Mouse (Mus musculus) lung, postnatal 0 days (tissue): ENCODE measurements around the gene Slc4a7. TPM values are rescaled to one million over a fixed set of nuclear protein-coding genes. Genes with fewer than 3 reads are reported as not detected.

ENCODE experiments used
- ATAC-seq: fragments of 200-750 bp; cut with Nextera tagmentation; 2 replicates; pipeline ENCODE4 v1.8.0; 2017; ENCODE audit warnings: moderate library complexity
- DNase-seq: peaks from one replicate; pipeline ENCODE4 v3.0.0-alpha.2; 2016; ENCODE audit warnings: low spot score
- H3K27ac ChIP-seq: fragments of 300-500 bp; sonication (generic); 2 replicates; pipeline ENCODE4 v1.5.1; 2014; ENCODE audit warnings: antibody characterized with exemption, mild to moderate bottlenecking, low read length, mixed read lengths
- H3K27me3 ChIP-seq: fragments of 300-500 bp; sonication (generic); replicated peaks from 2 replicates; pipeline ENCODE4 v1.6.1; 2014; ENCODE audit warnings: low read length, mixed read lengths; ENCODE audit not compliant: insufficient read depth
- H3K36me3 ChIP-seq: fragments of 300-500 bp; sonication (generic); 2 replicates; pipeline ENCODE4 v1.6.1; 2014; ENCODE audit warnings: low read length, mixed read lengths; ENCODE audit not compliant: insufficient read depth
- H3K4me1 ChIP-seq: fragments of 300-500 bp; sonication (generic); 2 replicates; pipeline ENCODE4 v1.6.1; 2014; ENCODE audit warnings: antibody characterized with exemption, low read depth, low read length, mixed read lengths; ENCODE audit not compliant: insufficient read depth
- H3K4me2 ChIP-seq: fragments of 300-500 bp; sonication (generic); replicated peaks from 2 replicates; pipeline ENCODE4 v1.6.1; 2014; ENCODE audit warnings: low read depth, mild to moderate bottlenecking, low read length, moderate library complexity, mixed read lengths
- H3K4me3 ChIP-seq: fragments of 300-500 bp; sonication (generic); 2 replicates; pipeline ENCODE4 v1.5.1; 2014; ENCODE audit warnings: low read depth, low read length
- H3K9ac ChIP-seq: fragments of 300-500 bp; sonication (generic); replicated peaks from 2 replicates; pipeline ENCODE4 v1.6.1; 2014; ENCODE audit warnings: low read depth, mild to moderate bottlenecking
- H3K9me3 ChIP-seq: fragments of 300-500 bp; sonication (generic); 2 replicates; pipeline ENCODE4 v1.6.1; 2016; ENCODE audit warnings: low read length, mixed read lengths
- CTCF ChIP-seq: IDR thresholded peaks from 2 replicates; pipeline ENCODE4 v1.5.1; 2016; ENCODE audit warnings: antibody characterized with exemption, mild to moderate bottlenecking
- EP300 ChIP-seq: IDR thresholded peaks from 2 replicates; pipeline ENCODE4 v1.6.1; 2016; ENCODE audit warnings: antibody characterized with exemption, mild to moderate bottlenecking, control low read depth
- WGBS: fragments of 180-500 bp; shearing (Covaris S2); extraction: QIAGEN DNeasy Blood & Tissue Kit; methylation state at CpG from one replicate; pipeline ENCODE4 v1.1.7; 2014; 5-methylcytosine and 5-hydroxymethylcytosine counted together
- polyA plus RNA-seq: library from polyadenylated mRNA; unstranded; fragments of >200 nt; fragmentation: Nextera tagmentation; extraction: Ambion mirVana; gene quantifications from 2 replicates; pipeline ENCODE4 v1.2.1, GENCODE M21; 2015

Gene Slc4a7
- polyA plus RNA-seq, 1 experiment from 2014 or later: 7.4 TPM

DNA sequence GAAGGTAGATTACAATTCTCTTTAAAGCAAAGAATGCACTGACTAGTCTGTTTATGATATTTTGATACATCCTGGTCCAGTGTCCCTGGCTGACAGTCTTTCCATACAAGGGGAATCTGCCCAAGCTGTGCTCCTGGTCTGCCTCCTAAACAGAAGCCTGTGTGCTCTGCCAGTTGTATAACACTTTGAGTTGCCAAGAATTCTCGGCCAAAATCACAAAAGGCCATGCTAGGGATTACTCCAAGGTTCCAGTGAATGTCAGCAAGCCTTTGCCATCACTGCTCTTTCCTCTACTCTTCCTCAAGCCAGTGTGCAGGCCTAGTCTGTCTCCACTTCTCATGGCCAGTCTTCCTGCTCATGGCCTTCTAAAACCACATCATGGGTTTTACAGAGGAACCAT lies 136.0 kb downstream of the Slc4a7 start:
- 25% methylated on average over 1 of the region's 1 CpGs for WGBS
- H3K36me3 ChIP-seq: no peaks in the 10 kb centered on the region

DNA sequence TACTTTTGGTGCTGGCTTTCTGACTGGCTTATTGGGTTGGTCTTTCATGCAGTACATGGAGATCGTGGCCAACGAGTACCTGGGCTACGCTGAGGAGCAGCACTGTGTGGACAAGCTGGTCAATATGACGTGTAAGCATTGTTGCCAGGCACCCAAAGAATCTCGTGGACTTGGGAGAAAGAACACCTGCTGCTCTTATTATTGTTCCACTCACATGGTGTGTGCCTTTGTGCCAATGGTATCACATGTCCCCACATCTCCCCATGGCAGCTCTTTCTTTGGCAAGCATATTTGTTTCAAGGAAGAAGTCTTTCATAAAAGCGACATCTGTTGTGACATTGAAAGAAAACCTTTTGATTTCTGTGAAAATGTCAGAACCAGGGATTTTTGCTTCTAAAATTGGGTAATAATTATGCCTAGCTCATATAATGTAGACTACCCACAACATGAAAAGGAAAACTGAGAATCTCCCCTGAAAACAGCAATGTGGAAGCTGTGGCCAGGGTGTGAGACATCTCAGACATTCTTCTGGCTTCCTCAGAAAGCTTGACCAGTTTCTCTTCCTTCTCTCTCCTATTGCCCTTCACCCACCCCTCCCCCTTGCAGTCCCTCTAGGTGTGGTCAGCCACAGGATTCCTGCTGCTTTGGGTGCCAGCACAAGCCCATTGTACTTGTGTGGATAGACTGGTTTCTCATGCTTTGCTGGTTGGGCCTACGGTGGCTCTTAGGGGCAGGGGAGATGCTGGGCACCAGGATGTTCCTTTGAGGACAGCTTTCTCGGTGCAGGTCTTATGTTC lies 140.9 kb downstream of the Slc4a7 start:
- Histone ChIP-seq H3K9ac (no peak overlapping the region), H3K27ac (no peak overlapping the region), H3K27me3 (no peaks in the 10 kb centered on the region), H3K4me3 (no peak overlapping the region), H3K4me2 (no peak overlapping the region), H3K36me3 (no peaks in the 10 kb centered on the region), H3K4me1 (no peaks in the 10 kb centered on the region), H3K9me3 (no peaks in the 10 kb centered on the region)
- WGBS: 63% methylated on average over 8 of the region's 8 CpGs
- DNase-seq: peak; percentile 18
- no peak for TF ChIP-seq EP300
- TF ChIP-seq CTCF: no peak
- peak; percentile 40 for ATAC-seq

More for the DNA sequence above, 136.0 kb downstream of the Slc4a7 start:
- DNase-seq (no peak), ATAC-seq (no peak)
- H3K9ac ChIP-seq: no peak overlapping the region
- H3K4me1 ChIP-seq: no peaks in the 10 kb centered on the region
- no peak for TF ChIP-seq CTCF
- TF ChIP-seq EP300: no peak
- no peaks in the 10 kb centered on the region for H3K27me3 ChIP-seq
- no peak overlapping the region for H3K4me3 ChIP-seq
- no peak overlapping the region for H3K27ac ChIP-seq
- no peak overlapping the region for H3K4me2 ChIP-seq
- no peaks in the 10 kb centered on the region for H3K9me3 ChIP-seq

Other genes with a start within 250 kb of the Slc4a7 start
- 0.24 TPM in 2 replicates for gene Nek10, start 101.1 kb downstream of the Slc4a7 start, polyA plus RNA-seq